Mouse (Mus musculus) forebrain, embryonic 12.5 days (tissue): Measurements from ENCODE around the gene Onecut3. TPM values are rescaled to one million over a fixed set of nuclear protein-coding genes. Genes with fewer than 3 reads are reported as not detected.

Source experiments
- ATAC-seq: fragments of 200-750 bp; cut with Nextera tagmentation; 2 replicates; pipeline ENCODE4 v1.8.0; 2017; ENCODE audit warnings: moderate TSS enrichment; ENCODE audit not compliant: low FRiP score
- H3K27ac ChIP-seq: fragments of 300-500 bp; sonication (generic); 2 replicates; pipeline ENCODE4 v1.5.1; 2016; ENCODE audit warnings: mild to moderate bottlenecking
- H3K27me3 ChIP-seq: fragments of 300-500 bp; sonication (generic); 2 replicates; pipeline ENCODE4 v1.6.1; 2016; ENCODE audit warnings: mild to moderate bottlenecking
- H3K36me3 ChIP-seq: fragments of 300-500 bp; sonication (generic); replicated peaks from 2 replicates; pipeline ENCODE4 v1.6.1; 2016; ENCODE audit warnings: mild to moderate bottlenecking
- H3K4me1 ChIP-seq: fragments of 300-500 bp; sonication (generic); 2 replicates; pipeline ENCODE4 v1.6.1; 2016
- H3K4me2 ChIP-seq: fragments of 300-500 bp; sonication (generic); 2 replicates; pipeline ENCODE4 v1.6.1; 2016; ENCODE audit warnings: mild to moderate bottlenecking, moderate library complexity
- H3K4me3 ChIP-seq: fragments of 300-500 bp; sonication (generic); replicated peaks from 2 replicates; pipeline ENCODE4 v1.5.1; 2016; ENCODE audit warnings: mild to moderate bottlenecking
- H3K9ac ChIP-seq: fragments of 300-500 bp; sonication (generic); 2 replicates; pipeline ENCODE4 v1.6.1; 2016; ENCODE audit warnings: mild to moderate bottlenecking
- H3K9me3 ChIP-seq: fragments of 300-500 bp; sonication (generic); 2 replicates; pipeline ENCODE4 v1.6.1; 2016
- WGBS: fragments of 180-500 bp; shearing (Covaris S2); methylation state at CpG from one replicate; pipeline ENCODE4 v1.1.7; 2016; 5-methylcytosine and 5-hydroxymethylcytosine counted together
- polyA plus RNA-seq: library from polyadenylated mRNA; unstranded; fragments of >200 nt; fragmentation: Nextera tagmentation; extraction: Ambion mirVana; gene quantifications from 2 replicates; pipeline ENCODE4 v1.2.1, GENCODE M21; 2016

Gene Onecut3
- polyA plus RNA-seq, 1 experiment from 2014 or later = 0.83 TPM

- Histone ChIP-seq H3K9ac (no peak overlapping the region), H3K4me2 (no peak overlapping the region), H3K4me3 (no peak overlapping the region), H3K36me3 (no peaks in the 10 kb centered on the region), H3K27me3 (peaks cover 32% of the 10 kb centered on the region), H3K9me3 (no peaks in the 10 kb centered on the region), H3K4me1 (peaks cover 4% of the 10 kb centered on the region; the same call in 1 of the 2 replicates), H3K27ac (no peak overlapping the region)
- WGBS = 57% methylated on average over 5 of the region's 5 CpGs
- no peak for ATAC-seq
Observed at GRCm38 (mm10) chr10:80465066-80465465, 29.6 kb upstream of the Onecut3 start.

- ATAC-seq = peak; percentile 92
- H3K4me1 ChIP-seq = peaks cover 10% of the 10 kb centered on the region; the same call in 1 of the 2 replicates
- under 1% methylated on average over 57 of the region's 58 CpGs for WGBS
- H3K27me3 ChIP-seq = peaks cover 50% of the 10 kb centered on the region
- no peaks in the 10 kb centered on the region for H3K36me3 ChIP-seq
- H3K9me3 ChIP-seq = no peaks in the 10 kb centered on the region
- peak overlapping the region; percentile 52 for H3K4me3 ChIP-seq
- H3K27ac ChIP-seq = peak overlapping the region; percentile 63
- peak overlapping the region; percentile 79 for H3K4me2 ChIP-seq
- peak overlapping the region; percentile 52 for H3K9ac ChIP-seq
Observed at GRCm38 (mm10) chr10:80475290-80475959, 19.2 kb upstream of the Onecut3 start.

GRCm38 (mm10) chr10:80478531-80478930, 16.1 kb upstream of the Onecut3 start:
- no peak overlapping the region for H3K27ac ChIP-seq
- 72% methylated on average over 5 of the region's 5 CpGs for WGBS
- no peak overlapping the region for H3K4me2 ChIP-seq
- no peaks in the 10 kb centered on the region for H3K36me3 ChIP-seq
- H3K27me3 ChIP-seq = peaks cover 47% of the 10 kb centered on the region
- ATAC-seq = no peak
- H3K4me3 ChIP-seq = no peak overlapping the region
- H3K9me3 ChIP-seq = no peaks in the 10 kb centered on the region
- no peak overlapping the region for H3K9ac ChIP-seq
- peaks cover 19% of the 10 kb centered on the region for H3K4me1 ChIP-seq

- Histone ChIP-seq H3K27ac (no peak overlapping the region), H3K9me3 (no peaks in the 10 kb centered on the region), H3K4me3 (no peak overlapping the region), H3K27me3 (peaks cover 63% of the 10 kb centered on the region), H3K4me2 (no peak overlapping the region), H3K36me3 (no peaks in the 10 kb centered on the region), H3K4me1 (peaks cover 16% of the 10 kb centered on the region), H3K9ac (no peak overlapping the region)
- WGBS = 7% methylated on average over 5 of the region's 5 CpGs
- no peak for ATAC-seq
Observed at GRCm38 (mm10) chr10:80481002-80481401, 13.6 kb upstream of the Onecut3 start.

- no peak for ATAC-seq
- H3K36me3 ChIP-seq = no peaks in the 10 kb centered on the region
- 80% methylated on average over 7 of the region's 7 CpGs for WGBS
- no peak overlapping the region for H3K9ac ChIP-seq
- peaks cover 91% of the 10 kb centered on the region for H3K27me3 ChIP-seq
- no peak overlapping the region for H3K27ac ChIP-seq
- H3K4me2 ChIP-seq = no peak overlapping the region
- peaks cover 7% of the 10 kb centered on the region; the same call in 1 of the 2 replicates for H3K4me1 ChIP-seq
- no peaks in the 10 kb centered on the region for H3K9me3 ChIP-seq
- no peak overlapping the region for H3K4me3 ChIP-seq
Observed at GRCm38 (mm10) chr10:80486862-80487379, 7.7 kb upstream of the Onecut3 start.

GRCm38 (mm10) chr10:80490051-80490450, 4.6 kb upstream of the Onecut3 start:
- Histone ChIP-seq H3K27ac (no peak overlapping the region), H3K27me3 (peaks cover 95% of the 10 kb centered on the region), H3K36me3 (no peaks in the 10 kb centered on the region), H3K9ac (no peak overlapping the region), H3K9me3 (no peaks in the 10 kb centered on the region), H3K4me1 (peaks cover 8% of the 10 kb centered on the region), H3K4me3 (no peak overlapping the region), H3K4me2 (no peak overlapping the region)
- WGBS = under 1% methylated on average over 22 of the region's 22 CpGs
- no peak for ATAC-seq

- Histone ChIP-seq H3K4me3 (peak overlapping the region; percentile 42), H3K4me2 (peak overlapping the region; percentile 65), H3K4me1 (peaks cover 29% of the 10 kb centered on the region), H3K36me3 (no peaks in the 10 kb centered on the region), H3K9me3 (no peaks in the 10 kb centered on the region), H3K27ac (no peak overlapping the region), H3K27me3 (peaks cover 100% of the 10 kb centered on the region), H3K9ac (peak overlapping the region; percentile 17; the same call in 1 of the 2 replicates)
- under 1% methylated on average over 35 of the region's 35 CpGs for WGBS
- no peak for ATAC-seq
Observed at GRCm38 (mm10) chr10:80495901-80496300, 1.3 kb downstream of the Onecut3 start.

GRCm38 (mm10) chr10:80496421-80496820, 1.8 kb downstream of the Onecut3 start:
- 0 out of 2 replicates have a peak overlapping the region, but pooled peaks have one; percentile 17 for H3K9ac ChIP-seq
- no peak overlapping the region for H3K27ac ChIP-seq
- peaks cover 29% of the 10 kb centered on the region for H3K4me1 ChIP-seq
- H3K9me3 ChIP-seq = no peaks in the 10 kb centered on the region
- WGBS = under 1% methylated on average over 20 of the region's 20 CpGs
- H3K36me3 ChIP-seq = no peaks in the 10 kb centered on the region
- ATAC-seq = no peak
- peaks cover 100% of the 10 kb centered on the region for H3K27me3 ChIP-seq
- H3K4me2 ChIP-seq = 0 out of 2 replicates have a peak overlapping the region, but pooled peaks have one; percentile 21
- H3K4me3 ChIP-seq = peak overlapping the region; percentile 42; the same call in 1 of the 2 replicates

GRCm38 (mm10) chr10:80502291-80502690, 7.7 kb downstream of the Onecut3 start:
- no peak for ATAC-seq
- Histone ChIP-seq H3K9me3 (no peaks in the 10 kb centered on the region), H3K4me2 (no peak overlapping the region), H3K9ac (no peak overlapping the region), H3K27me3 (peaks cover 95% of the 10 kb centered on the region), H3K27ac (no peak overlapping the region), H3K4me1 (peaks cover 9% of the 10 kb centered on the region), H3K4me3 (no peak overlapping the region), H3K36me3 (no peaks in the 10 kb centered on the region)
- WGBS = 2% methylated on average over 7 of the region's 7 CpGs

- Histone ChIP-seq H3K4me1 (peaks cover 9% of the 10 kb centered on the region), H3K36me3 (no peaks in the 10 kb centered on the region), H3K27me3 (peaks cover 95% of the 10 kb centered on the region), H3K9ac (no peak overlapping the region), H3K4me2 (no peak overlapping the region), H3K4me3 (no peak overlapping the region), H3K27ac (no peak overlapping the region), H3K9me3 (no peaks in the 10 kb centered on the region)
- WGBS = under 1% methylated on average over 22 of the region's 22 CpGs
- ATAC-seq = no peak
Observed at GRCm38 (mm10) chr10:80502819-80503314, 8.2 kb downstream of the Onecut3 start.

GRCm38 (mm10) chr10:80503599-80504220, 9.1 kb downstream of the Onecut3 start:
- 0 out of 2 replicates have a peak overlapping the region, but pooled peaks have one; percentile 3 for H3K4me3 ChIP-seq
- no peak overlapping the region; the same call in 1 of the 2 replicates for H3K4me2 ChIP-seq
- under 1% methylated on average over 27 of the region's 27 CpGs for WGBS

GRCm38 (mm10) chr10:80504724-80505123, 10.1 kb downstream of the Onecut3 start:
- 3% methylated on average over 8 of the region's 9 CpGs for WGBS
- Histone ChIP-seq H3K4me2 (no peak overlapping the region), H3K4me3 (no peak overlapping the region), H3K36me3 (no peaks in the 10 kb centered on the region), H3K27ac (no peak overlapping the region), H3K9ac (no peak overlapping the region), H3K27me3 (peaks cover 91% of the 10 kb centered on the region), H3K9me3 (no peaks in the 10 kb centered on the region), H3K4me1 (peaks cover 12% of the 10 kb centered on the region)
- ATAC-seq = peak; percentile 21; the same call in 1 of the 2 replicates

More at GRCm38 (mm10) chr10:80503599-80504220, 9.1 kb downstream of the Onecut3 start:
- no peak overlapping the region for H3K27ac ChIP-seq
- H3K36me3 ChIP-seq = no peaks in the 10 kb centered on the region
- H3K9ac ChIP-seq = no peak overlapping the region
- H3K9me3 ChIP-seq = no peaks in the 10 kb centered on the region
- peaks cover 93% of the 10 kb centered on the region for H3K27me3 ChIP-seq
- H3K4me1 ChIP-seq = peaks cover 9% of the 10 kb centered on the region
- no peak for ATAC-seq
